Mouse (Mus musculus) lung, postnatal 0 days (tissue): Measurements from ENCODE around the gene C2cd4a.

Source experiments
- CTCF ChIP-seq: IDR thresholded peaks from 2 replicates; pipeline ENCODE4 v1.5.1; 2016; ENCODE audit warnings: antibody characterized with exemption, mild to moderate bottlenecking
- EP300 ChIP-seq: IDR thresholded peaks from 2 replicates; pipeline ENCODE4 v1.6.1; 2016; ENCODE audit warnings: antibody characterized with exemption, mild to moderate bottlenecking, control low read depth

- no peak for TF ChIP-seq CTCF
- no peak for TF ChIP-seq EP300
These were observed 35.3 kb upstream of the C2cd4a start for GRCm38 (mm10) chr9:67867411-67867810.
